Mouse (Mus musculus) C2C12 (cell line): ENCODE measurements around the gene Csrp1. TPM values are rescaled to one million over a fixed set of nuclear protein-coding genes. Genes with fewer than 3 reads are reported as not detected.

ENCODE experiments used
- H3K27me3 ChIP-seq: one replicate; pipeline ENCODE4 v1.6.1; 2011; ENCODE audit not compliant: control insufficient read depth, insufficient read depth, insufficient read length
- H3K36me3 ChIP-seq: one replicate; pipeline ENCODE4 v1.6.1; 2011; ENCODE audit not compliant: control insufficient read depth, insufficient read depth
- H3K4me3 ChIP-seq: one replicate; pipeline ENCODE4 v1.5.1; 2011; ENCODE audit warnings: mild to moderate bottlenecking, control low read depth; ENCODE audit not compliant: poor library complexity, insufficient read depth, severe bottlenecking
- H3K79me2 ChIP-seq: one replicate; pipeline ENCODE4 v1.6.1; 2011; ENCODE audit not compliant: control insufficient read depth, insufficient read depth
- H3K79me3 ChIP-seq: one replicate; pipeline ENCODE4 v1.6.1; 2011; ENCODE audit warnings: low read depth, control low read depth
- H3ac ChIP-seq: one replicate; pipeline ENCODE3; 2011; ENCODE audit warnings: low read depth; ENCODE audit not compliant: control insufficient read depth, insufficient read length
- CEBPB ChIP-seq: IDR thresholded peaks from one replicate; pipeline ENCODE4 v1.6.1; 2011; ENCODE audit warnings: low read depth, mild to moderate bottlenecking, control low read depth, moderate library complexity
- CTCF ChIP-seq: IDR thresholded peaks from one replicate; pipeline ENCODE4 v1.5.1; 2011; ENCODE audit not compliant: control insufficient read depth, insufficient read depth, insufficient read length
- FOSL1 ChIP-seq: IDR thresholded peaks from one replicate; pipeline ENCODE4 v1.8.0; 2011; ENCODE audit warnings: mild to moderate bottlenecking, low read length; ENCODE audit not compliant: poor library complexity, insufficient read depth, severe bottlenecking
- MAX ChIP-seq: IDR thresholded peaks from one replicate; pipeline ENCODE4 v1.6.1; 2011; ENCODE audit warnings: mild to moderate bottlenecking, control low read depth
- MYOD1 ChIP-seq: IDR thresholded peaks from one replicate; pipeline ENCODE4 v1.6.1; 2011; ENCODE audit warnings: low read depth; ENCODE audit not compliant: control insufficient read depth, insufficient read length
- MYOG ChIP-seq: IDR thresholded peaks from one replicate; pipeline ENCODE4 v1.6.1; 2011; ENCODE audit not compliant: control insufficient read depth, insufficient read length; ENCODE audit errors: extremely low read depth
- USF1 ChIP-seq: IDR thresholded peaks from one replicate; pipeline ENCODE4 v1.6.1; 2011; ENCODE audit warnings: low read depth, mild to moderate bottlenecking, control low read depth, moderate library complexity
- polyA plus RNA-seq: library from polyadenylated mRNA; unstranded; fragments of >200 nt; fragmentation: generic; extraction: Trizol; gene quantifications from one replicate; pipeline ENCODE4 v1.2.1, GENCODE M21; 2012; ENCODE audit warnings: missing spikeins

Gene Csrp1
- polyA plus RNA-seq, 1 experiment = 427 TPM

DNA sequence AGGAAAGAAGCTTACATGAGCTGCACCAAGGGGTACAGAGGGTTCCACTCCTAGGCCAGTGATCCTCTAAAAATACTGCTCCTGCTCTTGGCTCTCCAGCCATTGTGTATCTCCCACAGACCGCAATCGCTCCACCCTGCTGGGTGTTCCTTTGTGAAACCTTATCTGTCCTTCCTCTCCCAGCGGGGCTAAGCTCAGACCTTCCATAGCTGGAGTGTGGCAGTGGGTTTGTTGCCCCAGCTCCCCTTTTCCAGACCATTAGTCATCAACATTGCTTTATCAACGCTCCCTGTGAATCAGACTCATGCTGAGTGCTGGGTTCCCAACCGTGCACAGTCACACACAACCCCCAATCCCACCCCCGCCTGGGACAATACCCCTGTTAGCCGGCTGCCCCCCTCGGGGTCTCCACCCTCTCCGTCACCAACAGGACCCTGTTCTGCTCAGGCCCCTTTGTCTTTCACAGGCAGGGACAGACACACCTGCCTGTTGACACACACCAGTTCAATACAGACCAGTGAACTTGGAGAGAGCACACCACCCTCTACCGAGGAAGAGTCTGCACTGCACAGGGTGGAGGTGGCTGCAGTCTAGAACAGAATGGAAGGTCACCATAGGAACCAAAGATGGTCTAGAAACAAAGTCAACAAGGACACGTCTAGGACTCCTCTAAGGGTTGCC is 44.3 kb upstream of the Csrp1 start:
- Histone ChIP-seq H3K4me3 (no peak overlapping the region), H3ac (no peak overlapping the region), H3K79me3 (peaks cover 63% of the 10 kb centered on the region), H3K27me3 (no peaks in the 10 kb centered on the region), H3K36me3 (peaks cover 4% of the 10 kb centered on the region), H3K79me2 (peaks cover 97% of the 10 kb centered on the region)
- TF ChIP-seq MAX (no peak), CTCF (no peak), FOSL1 (peak; percentile 10), MYOG (no peak), USF1 (no peak), CEBPB (no peak), MYOD1 (peak; percentile 4)

DNA sequence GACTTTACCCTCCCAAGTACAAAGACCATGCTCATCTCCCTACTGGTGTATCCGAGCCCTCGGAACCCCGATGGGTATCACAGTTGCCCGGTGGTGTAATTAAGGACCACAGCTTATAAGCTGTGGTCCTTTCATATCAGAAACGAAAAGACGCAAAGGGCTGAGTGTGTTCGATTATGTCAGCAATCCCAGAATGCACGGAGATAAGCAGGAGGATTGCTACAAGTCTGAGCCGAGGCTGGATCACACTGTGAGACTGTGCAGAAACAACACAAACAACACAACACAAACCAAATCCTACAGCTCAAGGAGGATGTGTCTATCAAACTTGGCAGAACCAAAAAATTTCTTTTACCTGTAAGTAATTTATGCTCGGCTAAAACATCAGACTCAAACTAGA is 43.6 kb upstream of the Csrp1 start:
- H3K4me3 ChIP-seq = no peak overlapping the region
- peaks cover 6% of the 10 kb centered on the region for H3K36me3 ChIP-seq
- H3K79me2 ChIP-seq = peaks cover 97% of the 10 kb centered on the region
- H3K79me3 ChIP-seq = peaks cover 68% of the 10 kb centered on the region
- H3ac ChIP-seq = peak overlapping the region; percentile 25
- TF ChIP-seq USF1 = no peak
- TF ChIP-seq MAX = no peak
- TF ChIP-seq CEBPB = no peak
- TF ChIP-seq MYOG = no peak
- no peak for TF ChIP-seq FOSL1
- no peak for TF ChIP-seq CTCF
- no peak for TF ChIP-seq MYOD1
- H3K27me3 ChIP-seq = no peaks in the 10 kb centered on the region

DNA sequence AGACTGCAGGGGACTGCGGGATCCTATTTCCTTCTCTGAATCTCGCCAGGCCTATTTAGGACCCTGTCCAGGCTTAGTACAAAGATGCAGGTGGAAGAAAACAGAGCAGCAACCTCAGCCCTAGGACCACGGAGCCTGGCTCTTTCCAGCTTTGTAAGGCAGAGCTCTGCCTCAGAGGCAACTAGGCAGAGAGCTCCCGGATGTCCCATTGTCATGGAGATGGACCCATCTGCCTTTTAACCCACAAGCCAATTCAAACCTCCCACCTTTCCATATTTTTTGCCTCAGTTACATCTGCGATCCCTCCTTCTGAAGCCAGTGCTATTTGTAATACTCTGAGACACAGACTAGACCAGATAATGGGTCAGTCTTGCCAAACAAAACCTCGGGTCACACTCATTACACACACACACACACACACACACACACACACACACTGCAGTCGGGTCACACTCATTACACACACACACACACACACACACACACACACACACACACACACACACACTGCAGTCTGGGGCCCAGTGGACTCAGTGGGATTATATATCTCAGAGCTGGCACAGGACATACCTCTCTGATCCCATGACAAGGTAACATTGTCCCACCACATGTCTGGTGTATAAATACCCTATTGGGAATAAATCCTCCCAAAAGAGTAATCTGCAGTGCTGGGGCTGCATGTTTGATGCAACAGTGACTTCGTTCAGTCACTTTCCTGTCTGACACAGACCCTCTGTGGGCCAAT is 42.8 kb upstream of the Csrp1 start:
- Histone ChIP-seq H3K36me3 (peaks cover 10% of the 10 kb centered on the region), H3ac (no peak overlapping the region), H3K79me2 (peaks cover 97% of the 10 kb centered on the region), H3K79me3 (peaks cover 75% of the 10 kb centered on the region), H3K4me3 (no peak overlapping the region), H3K27me3 (no peaks in the 10 kb centered on the region)
- TF ChIP-seq CTCF (no peak), CEBPB (no peak), MYOG (no peak)

DNA sequence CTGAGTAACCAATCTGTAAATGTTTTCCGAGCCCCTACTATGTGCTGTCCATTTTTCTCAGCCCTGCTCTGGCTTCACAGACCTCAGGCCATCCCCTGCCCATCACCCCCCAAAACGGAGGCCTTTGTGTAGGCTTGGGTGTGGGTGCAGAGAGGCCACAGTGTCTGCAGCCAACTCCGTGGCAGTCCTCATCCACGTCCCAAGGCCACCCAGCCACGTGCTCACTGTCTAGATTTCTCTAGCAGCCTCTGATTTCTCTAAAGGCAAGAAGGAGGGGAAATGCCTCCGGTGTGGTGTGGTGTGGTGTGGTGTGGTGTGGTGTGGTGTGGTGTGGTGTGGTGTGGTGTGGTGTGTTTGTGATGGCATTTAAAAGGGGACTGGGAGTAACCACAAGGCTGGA is 41.7 kb upstream of the Csrp1 start:
- Histone ChIP-seq H3K79me2 (peaks cover 97% of the 10 kb centered on the region), H3ac (no peak overlapping the region), H3K79me3 (peaks cover 83% of the 10 kb centered on the region), H3K36me3 (peaks cover 18% of the 10 kb centered on the region), H3K27me3 (no peaks in the 10 kb centered on the region), H3K4me3 (no peak overlapping the region)
- TF ChIP-seq MYOG (no peak), CTCF (no peak), CEBPB (no peak), FOSL1 (no peak), MAX (no peak)

DNA sequence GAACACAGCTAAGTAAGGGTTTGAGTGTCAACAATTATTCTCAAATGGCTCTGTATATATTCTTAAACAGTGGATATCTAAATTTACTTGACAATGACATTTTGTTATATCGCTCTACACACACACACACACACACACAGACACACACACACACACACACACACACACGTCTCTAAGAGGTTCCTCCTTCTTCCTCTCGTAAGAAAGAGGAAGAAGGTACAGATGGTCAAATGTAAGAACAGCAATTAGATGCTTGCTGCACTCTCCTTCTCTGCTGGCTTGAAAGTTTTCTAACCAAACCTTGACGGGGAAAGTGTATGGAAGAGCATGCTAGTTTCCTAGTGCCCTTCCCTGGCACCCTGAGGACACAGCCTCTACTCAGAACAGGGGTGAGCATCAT is 39.1 kb upstream of the Csrp1 start:
- no peaks in the 10 kb centered on the region for H3K27me3 ChIP-seq
- H3K79me2 ChIP-seq = peaks cover 100% of the 10 kb centered on the region
- no peak overlapping the region for H3ac ChIP-seq
- TF ChIP-seq MAX (no peak), CTCF (no peak), MYOD1 (no peak), CEBPB (no peak), FOSL1 (no peak), USF1 (no peak), MYOG (no peak)
- no peak overlapping the region for H3K4me3 ChIP-seq
- peaks cover 23% of the 10 kb centered on the region for H3K36me3 ChIP-seq
- H3K79me3 ChIP-seq = peaks cover 92% of the 10 kb centered on the region

DNA sequence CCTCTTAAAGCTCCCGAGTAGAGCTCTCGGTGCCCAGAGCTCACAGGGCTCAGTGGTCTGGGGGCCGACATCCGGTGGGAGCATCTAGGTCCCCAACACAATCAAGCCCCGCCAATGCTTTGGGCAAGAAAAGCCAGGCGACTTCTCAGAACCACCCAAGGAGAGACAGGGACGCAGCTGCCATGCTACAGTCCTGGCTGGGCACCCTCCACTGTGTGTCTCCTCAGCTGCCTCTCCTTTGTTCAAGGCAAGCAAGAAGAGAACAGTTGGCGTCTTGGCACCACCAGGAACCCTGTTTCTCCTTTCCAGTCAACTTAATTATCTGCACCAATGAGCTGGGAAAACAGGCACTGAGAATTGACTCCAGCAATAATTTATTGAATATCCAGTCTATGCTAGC is 38.7 kb upstream of the Csrp1 start:
- Histone ChIP-seq H3K27me3 (no peaks in the 10 kb centered on the region), H3K4me3 (no peak overlapping the region), H3K79me2 (peaks cover 100% of the 10 kb centered on the region), H3K36me3 (peaks cover 23% of the 10 kb centered on the region), H3K79me3 (peaks cover 94% of the 10 kb centered on the region), H3ac (no peak overlapping the region)
- TF ChIP-seq USF1 (no peak), CEBPB (no peak), FOSL1 (no peak), MYOG (no peak), CTCF (no peak), MAX (no peak), MYOD1 (no peak)
